Mouse (Mus musculus): Measurements from ENCODE around the gene Ybey.

DNA sequence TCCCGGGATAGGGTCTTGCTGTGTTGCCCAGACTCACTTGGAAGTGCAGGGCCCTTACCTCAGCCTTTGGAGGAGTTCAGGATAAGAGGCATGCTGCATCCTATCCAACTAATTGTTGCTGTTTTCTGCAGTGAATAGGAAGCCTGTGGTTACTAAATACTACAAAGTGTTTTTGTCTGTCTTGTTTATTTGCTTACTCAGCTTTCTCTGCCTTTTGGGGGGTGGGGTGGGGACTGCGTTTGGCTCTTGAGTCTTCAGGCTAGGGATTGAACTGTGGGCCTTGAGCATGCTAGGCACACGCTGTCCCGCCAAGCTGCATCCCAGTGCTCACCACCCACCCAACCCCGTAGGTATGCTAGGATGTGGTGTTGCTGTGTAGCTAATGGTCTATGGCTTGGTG lies 4.8 kb upstream of the Ybey start:
- no peak for TF ChIP-seq TAL1 (conservative IDR thresholded peaks at IDR 0.05; ENCODE audit: low read depth, low read length)
- no peak for TF ChIP-seq CTCF (IDR thresholded peaks at IDR 0.05; ENCODE audit: low read depth, low read length)

All from G1E (cell line).